Mouse (Mus musculus) cortical plate, adult 2 months (tissue): ENCODE data around the gene Dalrd3.

Experiments
- CTCF ChIP-seq: fragments of 200-500 bp; IDR thresholded peaks from 2 replicates; pipeline ENCODE4 v1.5.1; 2011; ENCODE audit warnings: mild to moderate bottlenecking, control low read depth, low read length; ENCODE audit not compliant: insufficient read depth; ENCODE audit errors: extremely low read depth
- POLR2A ChIP-seq: fragments of 200-500 bp; IDR thresholded peaks from 2 replicates; pipeline ENCODE4 v1.6.1; 2011; ENCODE audit warnings: mild to moderate bottlenecking, low read length, control low read depth; ENCODE audit not compliant: insufficient read depth; ENCODE audit errors: extremely low read depth

- TF ChIP-seq CTCF (no peak), POLR2A (no peak)
Measured at GRCm38 (mm10) chr9:108540846-108541245, 28.8 kb upstream of the Dalrd3 start.
